Mouse (Mus musculus): ENCODE measurements around the gene Pde4d. TPM values are rescaled to one million over a fixed set of nuclear protein-coding genes. Genes with fewer than 3 reads are reported as not detected.

The Pde4d gene
- polyA plus RNA-seq, 1 experiment from 2014 or later = 19.0 TPM

- H3K4me1 ChIP-seq (replicated peaks; ENCODE audit: control insufficient read depth, insufficient read depth, low read length) = no peaks in the 10 kb centered on the region
- H3K36me3 ChIP-seq (ENCODE audit: control insufficient read depth, insufficient read depth, low read length) = peaks cover 16% of the 10 kb centered on the region
- H3K27ac ChIP-seq (ENCODE audit: low read depth, low read length) = no peak overlapping the region
- no peaks in the 10 kb centered on the region for H3K9me3 ChIP-seq (ENCODE audit: control insufficient read depth, low read length)
- WGBS = 87% methylated on average over 8 of the region's 8 CpGs
- H3K27me3 ChIP-seq (replicated peaks; ENCODE audit: control insufficient read depth, insufficient read depth, low read length) = no peaks in the 10 kb centered on the region
- no peak overlapping the region for H3K4me2 ChIP-seq
- no peak overlapping the region for H3K4me3 ChIP-seq (ENCODE audit: low read depth, low read length)
- DNase-seq (ENCODE audit: low spot score) (no peak), ATAC-seq (replicated peaks; ENCODE audit: low FRiP score) (no peak)
- no peak overlapping the region for H3K9ac ChIP-seq (ENCODE audit: low read depth, low read length)
Observed at GRCm38 (mm10) chr13:109954189-109954588, 1504.4 kb downstream of the Pde4d start.

GRCm38 (mm10) chr13:109957953-109958352 is 1508.2 kb downstream of the Pde4d start:
- H3K4me2 ChIP-seq = no peak overlapping the region
- no peak for DNase-seq (ENCODE audit: low spot score)
- H3K9me3 ChIP-seq (ENCODE audit: control insufficient read depth, low read length) = no peaks in the 10 kb centered on the region
- no peak overlapping the region for H3K4me3 ChIP-seq (ENCODE audit: low read depth, low read length)
- 62% methylated on average over 4 of the region's 4 CpGs for WGBS
- H3K27me3 ChIP-seq (replicated peaks; ENCODE audit: control insufficient read depth, insufficient read depth, low read length) = no peaks in the 10 kb centered on the region
- H3K36me3 ChIP-seq (ENCODE audit: control insufficient read depth, insufficient read depth, low read length) = peaks cover 2% of the 10 kb centered on the region
- no peak for ATAC-seq (replicated peaks; ENCODE audit: low FRiP score)
- no peak overlapping the region for H3K9ac ChIP-seq (ENCODE audit: low read depth, low read length)
- H3K4me1 ChIP-seq (replicated peaks; ENCODE audit: control insufficient read depth, insufficient read depth, low read length) = no peaks in the 10 kb centered on the region
- no peak overlapping the region for H3K27ac ChIP-seq (ENCODE audit: low read depth, low read length)

DNA sequence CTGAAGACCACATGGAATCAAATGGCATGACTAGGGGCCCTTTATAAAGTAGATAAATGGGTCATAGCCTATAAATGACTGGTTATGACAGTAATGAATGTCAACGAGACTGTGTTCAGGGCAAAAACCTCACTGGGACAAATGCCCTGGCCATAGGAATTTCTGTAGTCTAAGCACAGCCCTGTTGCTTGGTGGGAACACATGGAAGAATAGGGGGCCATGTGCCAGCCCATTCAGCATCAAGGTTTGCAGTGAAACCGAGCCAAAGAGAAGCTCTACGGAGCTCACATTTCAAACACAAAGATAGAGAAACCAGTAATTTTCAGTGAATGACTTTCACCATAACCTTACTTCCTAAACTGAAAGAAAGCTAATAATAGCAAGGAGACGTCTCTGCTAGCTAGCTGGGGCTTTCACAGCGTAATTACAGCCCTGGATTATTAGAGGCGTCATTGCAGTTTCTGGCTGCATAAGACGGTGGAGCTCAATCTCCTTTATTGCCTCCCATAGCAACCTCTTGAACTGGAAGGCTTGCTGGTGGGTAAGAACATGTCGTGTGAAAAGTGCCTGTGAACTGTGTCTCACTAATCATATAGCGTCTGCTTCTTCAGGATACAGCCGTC is 1533.2 kb downstream of the Pde4d start:
- Histone ChIP-seq H3K4me2 (no peak overlapping the region), H3K27ac (ENCODE audit: low read depth, low read length) (no peak overlapping the region), H3K27me3 (replicated peaks; ENCODE audit: control insufficient read depth, insufficient read depth, low read length) (no peaks in the 10 kb centered on the region), H3K9ac (ENCODE audit: low read depth, low read length) (no peak overlapping the region), H3K9me3 (ENCODE audit: control insufficient read depth, low read length) (no peaks in the 10 kb centered on the region), H3K4me1 (replicated peaks; ENCODE audit: control insufficient read depth, insufficient read depth, low read length) (no peaks in the 10 kb centered on the region), H3K4me3 (ENCODE audit: low read depth, low read length) (no peak overlapping the region), H3K36me3 (ENCODE audit: control insufficient read depth, insufficient read depth, low read length) (no peaks in the 10 kb centered on the region)
- DNase-seq (ENCODE audit: low spot score) = no peak
- 77% methylated on average over 10 of the region's 10 CpGs for WGBS
- no peak for ATAC-seq (replicated peaks; ENCODE audit: low FRiP score)

DNA sequence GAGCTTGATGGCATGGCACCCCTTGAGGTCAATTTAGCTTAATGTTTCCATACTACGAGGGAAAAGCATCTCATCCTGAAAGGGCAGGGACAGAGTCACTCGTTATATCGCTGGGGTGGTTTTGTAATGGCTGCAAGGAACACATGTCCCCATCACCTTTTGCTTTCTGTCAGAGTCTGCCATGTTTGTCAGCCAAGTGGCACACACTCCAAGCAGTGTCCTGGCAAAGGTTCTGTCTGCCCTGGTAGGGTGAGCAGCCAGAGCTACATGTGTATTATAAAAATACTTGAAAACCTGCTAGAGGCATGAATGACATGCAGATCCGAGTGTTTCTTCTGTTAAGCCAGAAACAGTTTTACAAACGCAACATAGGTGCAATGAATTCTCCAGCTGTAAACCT is 1535.7 kb downstream of the Pde4d start:
- 87% methylated on average over 5 of the region's 5 CpGs for WGBS

DNA sequence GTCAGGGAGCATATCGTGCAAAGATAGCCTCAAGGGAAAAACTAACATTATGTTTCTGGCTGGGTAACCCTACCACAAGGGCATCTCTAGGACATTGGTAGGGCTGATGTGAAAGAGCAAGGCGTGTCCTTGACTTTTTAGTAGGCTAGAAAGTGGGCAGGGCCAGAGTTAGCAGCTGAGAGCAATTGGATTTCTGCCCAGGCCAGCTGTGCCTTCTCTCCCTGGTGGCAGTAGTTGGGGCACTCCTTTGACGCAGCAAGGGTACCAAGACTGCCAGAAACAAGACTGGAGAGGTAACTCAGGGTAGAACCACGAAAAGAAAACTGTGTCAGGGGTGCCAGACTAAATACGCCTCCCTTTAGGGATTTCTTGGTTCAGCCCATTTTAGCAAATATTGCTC is 1536.1 kb downstream of the Pde4d start:
- H3K4me2 ChIP-seq = no peak overlapping the region
- 81% methylated on average over 5 of the region's 5 CpGs for WGBS
- no peaks in the 10 kb centered on the region for H3K36me3 ChIP-seq (ENCODE audit: control insufficient read depth, insufficient read depth, low read length)
- no peaks in the 10 kb centered on the region for H3K27me3 ChIP-seq (replicated peaks; ENCODE audit: control insufficient read depth, insufficient read depth, low read length)
- H3K4me3 ChIP-seq (ENCODE audit: low read depth, low read length) = no peak overlapping the region
- DNase-seq (ENCODE audit: low spot score) (no peak), ATAC-seq (replicated peaks; ENCODE audit: low FRiP score) (no peak)
- no peak overlapping the region for H3K9ac ChIP-seq (ENCODE audit: low read depth, low read length)
- no peaks in the 10 kb centered on the region for H3K4me1 ChIP-seq (replicated peaks; ENCODE audit: control insufficient read depth, insufficient read depth, low read length)
- H3K9me3 ChIP-seq (ENCODE audit: control insufficient read depth, low read length) = no peaks in the 10 kb centered on the region
- no peak overlapping the region for H3K27ac ChIP-seq (ENCODE audit: low read depth, low read length)

More for the DNA sequence above, 1535.7 kb downstream of the Pde4d start:
- no peak for DNase-seq (ENCODE audit: low spot score)
- Histone ChIP-seq H3K9ac (ENCODE audit: low read depth, low read length) (no peak overlapping the region), H3K4me3 (ENCODE audit: low read depth, low read length) (no peak overlapping the region), H3K36me3 (ENCODE audit: control insufficient read depth, insufficient read depth, low read length) (no peaks in the 10 kb centered on the region), H3K4me2 (no peak overlapping the region), H3K4me1 (replicated peaks; ENCODE audit: control insufficient read depth, insufficient read depth, low read length) (no peaks in the 10 kb centered on the region), H3K27me3 (replicated peaks; ENCODE audit: control insufficient read depth, insufficient read depth, low read length) (no peaks in the 10 kb centered on the region), H3K9me3 (ENCODE audit: control insufficient read depth, low read length) (no peaks in the 10 kb centered on the region), H3K27ac (ENCODE audit: low read depth, low read length) (no peak overlapping the region)
- ATAC-seq (replicated peaks; ENCODE audit: low FRiP score) = no peak

DNA sequence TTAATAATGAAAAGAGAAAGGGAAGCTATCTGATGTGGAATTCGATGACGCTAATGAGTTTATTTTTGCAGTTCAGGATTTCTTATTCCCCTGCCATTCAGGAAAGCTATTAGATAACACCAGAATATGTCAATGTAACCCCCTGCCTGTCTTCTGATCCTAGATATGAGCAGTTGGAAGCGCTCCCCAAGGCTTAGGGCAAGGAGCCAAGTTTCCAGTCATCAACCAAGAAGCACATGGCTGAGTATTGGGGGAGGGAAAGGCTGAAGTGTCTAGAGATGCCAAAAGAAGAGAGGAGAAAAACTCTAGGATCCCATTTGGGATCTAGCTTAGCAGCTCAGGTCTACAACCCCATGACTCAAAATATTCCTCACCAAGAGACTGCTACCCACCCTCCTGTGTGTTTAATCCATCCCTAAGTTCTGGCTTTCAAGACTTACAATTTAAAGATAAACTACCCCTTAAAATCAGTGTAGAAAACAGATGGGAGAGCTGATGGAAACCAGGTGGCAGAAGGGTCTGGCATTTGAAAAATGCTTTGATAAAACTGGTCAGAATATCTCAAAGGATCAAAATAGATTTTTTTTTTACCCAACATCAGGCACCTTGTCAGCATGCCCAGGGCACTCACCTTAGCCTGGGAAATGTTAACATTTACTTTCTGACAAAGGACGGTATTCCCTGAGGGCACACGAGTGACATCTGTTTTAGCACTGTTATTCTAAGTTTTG is 1543.2 kb downstream of the Pde4d start:
- Histone ChIP-seq H3K4me2 (no peak overlapping the region), H3K36me3 (ENCODE audit: control insufficient read depth, insufficient read depth, low read length) (no peaks in the 10 kb centered on the region), H3K27ac (ENCODE audit: low read depth, low read length) (no peak overlapping the region), H3K9me3 (ENCODE audit: control insufficient read depth, low read length) (no peaks in the 10 kb centered on the region), H3K27me3 (replicated peaks; ENCODE audit: control insufficient read depth, insufficient read depth, low read length) (no peaks in the 10 kb centered on the region), H3K9ac (ENCODE audit: low read depth, low read length) (no peak overlapping the region), H3K4me3 (ENCODE audit: low read depth, low read length) (no peak overlapping the region), H3K4me1 (replicated peaks; ENCODE audit: control insufficient read depth, insufficient read depth, low read length) (no peaks in the 10 kb centered on the region)
- WGBS = 65% methylated on average over 5 of the region's 5 CpGs
- no peak for DNase-seq (ENCODE audit: low spot score)
- no peak for ATAC-seq (replicated peaks; ENCODE audit: low FRiP score)

DNA sequence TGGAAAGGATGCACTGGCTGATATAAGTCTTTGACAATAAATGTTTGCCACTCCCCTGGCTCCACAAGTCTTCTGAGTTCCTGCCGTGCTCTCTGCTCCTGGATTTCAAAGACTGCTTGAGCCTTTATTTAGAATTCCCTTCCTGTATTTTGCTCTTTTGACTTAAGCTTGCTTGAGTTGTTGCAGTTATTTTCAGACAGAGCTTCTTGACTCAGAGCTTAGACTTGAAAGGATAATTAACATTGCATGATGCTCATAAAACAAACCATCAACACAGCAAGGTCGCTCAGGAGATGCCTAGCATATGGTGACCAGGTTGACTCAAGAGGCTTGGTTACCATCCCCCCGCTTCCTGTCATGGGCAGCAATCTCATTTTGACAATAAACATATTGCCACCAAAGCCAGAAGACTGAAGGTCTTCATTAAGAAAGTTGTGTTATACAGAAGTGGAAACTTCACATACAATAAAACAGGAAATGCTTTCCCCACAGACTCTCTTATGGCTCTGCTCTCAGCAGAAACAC is 1544.6 kb downstream of the Pde4d start:
- DNase-seq (ENCODE audit: low spot score) (no peak), ATAC-seq (replicated peaks; ENCODE audit: low FRiP score) (no peak)
- H3K4me3 ChIP-seq (ENCODE audit: low read depth, low read length) = no peak overlapping the region
- H3K4me2 ChIP-seq = no peak overlapping the region
- H3K27ac ChIP-seq (ENCODE audit: low read depth, low read length) = no peak overlapping the region
- H3K9me3 ChIP-seq (ENCODE audit: control insufficient read depth, low read length) = no peaks in the 10 kb centered on the region
- 73% methylated on average over 3 of the region's 3 CpGs for WGBS
- H3K27me3 ChIP-seq (replicated peaks; ENCODE audit: control insufficient read depth, insufficient read depth, low read length) = no peaks in the 10 kb centered on the region
- no peak overlapping the region for H3K9ac ChIP-seq (ENCODE audit: low read depth, low read length)
- H3K4me1 ChIP-seq (replicated peaks; ENCODE audit: control insufficient read depth, insufficient read depth, low read length) = no peaks in the 10 kb centered on the region
- no peaks in the 10 kb centered on the region for H3K36me3 ChIP-seq (ENCODE audit: control insufficient read depth, insufficient read depth, low read length)

GRCm38 (mm10) chr13:110002081-110002480 is 1552.3 kb downstream of the Pde4d start:
- no peak overlapping the region for H3K9ac ChIP-seq (ENCODE audit: low read depth, low read length)
- no peak overlapping the region for H3K4me2 ChIP-seq
- DNase-seq (ENCODE audit: low spot score) (no peak), ATAC-seq (replicated peaks; ENCODE audit: low FRiP score) (no peak)
- H3K4me3 ChIP-seq (ENCODE audit: low read depth, low read length) = no peak overlapping the region
- H3K36me3 ChIP-seq (ENCODE audit: control insufficient read depth, insufficient read depth, low read length) = no peaks in the 10 kb centered on the region
- no peak overlapping the region for H3K27ac ChIP-seq (ENCODE audit: low read depth, low read length)
- 80% methylated on average over 3 of the region's 3 CpGs for WGBS
- no peaks in the 10 kb centered on the region for H3K4me1 ChIP-seq (replicated peaks; ENCODE audit: control insufficient read depth, insufficient read depth, low read length)
- H3K9me3 ChIP-seq (ENCODE audit: control insufficient read depth, low read length) = no peaks in the 10 kb centered on the region
- peaks cover 7% of the 10 kb centered on the region; the same call in 1 of the 2 replicates for H3K27me3 ChIP-seq (replicated peaks; ENCODE audit: control insufficient read depth, insufficient read depth, low read length)
